Mouse (Mus musculus): ENCODE measurements around the gene Cpa1.

DNA sequence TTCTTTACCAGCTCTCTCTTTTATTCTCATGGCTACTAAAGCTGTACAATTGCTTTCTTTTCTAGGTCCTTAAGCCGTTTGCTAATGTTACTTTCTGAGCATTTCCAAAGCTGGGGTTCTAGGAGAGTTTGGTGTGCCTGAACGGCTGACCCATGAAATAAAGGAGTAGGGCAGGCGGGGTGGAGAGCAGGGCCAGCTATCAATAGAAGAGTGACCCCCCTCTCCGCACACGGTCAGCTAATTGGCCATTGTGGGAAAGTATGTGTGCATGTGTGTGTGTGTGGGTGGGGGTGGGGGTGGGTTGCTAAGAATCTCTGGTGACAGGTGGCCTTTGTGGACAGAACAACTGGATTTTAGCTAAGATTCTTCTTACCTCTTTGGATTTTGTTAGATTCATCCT, 27.8 kb upstream of the Cpa1 start:
- TF ChIP-seq CTCF (IDR thresholded peaks at IDR 0.05; ENCODE audit: borderline replicate concordance, insufficient read depth, low read depth, low read length) = no peak
- no peak for TF ChIP-seq POLR2A (IDR thresholded peaks at IDR 0.05; ENCODE audit: borderline replicate concordance, insufficient read depth, low read length)
